Mouse (Mus musculus) embryonic facial prominence, embryonic 12.5 days (tissue): ENCODE measurements around the gene Fam53b. TPM values are rescaled to one million over a fixed set of nuclear protein-coding genes. Genes with fewer than 3 reads are reported as not detected.

ENCODE experiments used
- ATAC-seq: fragments of 200-750 bp; cut with Nextera tagmentation; 2 replicates; pipeline ENCODE4 v1.8.0; 2017; ENCODE audit not compliant: insufficient number of reproducible peaks, insufficient read depth, low FRiP score, low TSS enrichment
- H3K27ac ChIP-seq: fragments of 300-500 bp; sonication (generic); 2 replicates; pipeline ENCODE4 v1.5.1; 2016; ENCODE audit warnings: mild to moderate bottlenecking
- H3K27me3 ChIP-seq: fragments of 300-500 bp; sonication (generic); 2 replicates; pipeline ENCODE4 v1.6.1; 2016; ENCODE audit warnings: mild to moderate bottlenecking, moderate library complexity
- H3K36me3 ChIP-seq: fragments of 300-500 bp; sonication (generic); 2 replicates; pipeline ENCODE4 v1.6.1; 2016; ENCODE audit warnings: mild to moderate bottlenecking
- H3K4me1 ChIP-seq: fragments of 300-500 bp; sonication (generic); 2 replicates; pipeline ENCODE4 v1.6.1; 2016
- H3K4me2 ChIP-seq: fragments of 300-500 bp; sonication (generic); replicated peaks from 2 replicates; pipeline ENCODE4 v1.6.1; 2016; ENCODE audit warnings: mild to moderate bottlenecking, moderate library complexity
- H3K4me3 ChIP-seq: fragments of 300-500 bp; sonication (generic); 2 replicates; pipeline ENCODE4 v1.5.1; 2016; ENCODE audit warnings: mild to moderate bottlenecking
- H3K9ac ChIP-seq: fragments of 300-500 bp; sonication (generic); 2 replicates; pipeline ENCODE4 v1.6.1; 2016; ENCODE audit warnings: mild to moderate bottlenecking, moderate library complexity
- H3K9me3 ChIP-seq: fragments of 300-500 bp; sonication (generic); 2 replicates; pipeline ENCODE4 v1.6.1; 2016; ENCODE audit warnings: mild to moderate bottlenecking, moderate library complexity
- WGBS: fragments of 180-500 bp; shearing (Covaris S2); methylation state at CpG from one replicate; pipeline ENCODE4 v1.1.7; 2016; 5-methylcytosine and 5-hydroxymethylcytosine counted together
- polyA plus RNA-seq: library from polyadenylated mRNA; unstranded; fragments of >200 nt; fragmentation: Nextera tagmentation; extraction: Ambion mirVana; gene quantifications from 2 replicates; pipeline ENCODE4 v1.2.1, GENCODE M21; 2016

Fam53b gene
- polyA plus RNA-seq, 1 experiment from 2014 or later = 23.6 TPM

- Histone ChIP-seq H3K4me1 (peaks cover 28% of the 10 kb centered on the region), H3K9ac (no peak overlapping the region), H3K4me3 (no peak overlapping the region), H3K27me3 (no peaks in the 10 kb centered on the region), H3K36me3 (no peaks in the 10 kb centered on the region), H3K9me3 (no peaks in the 10 kb centered on the region), H3K27ac (no peak overlapping the region), H3K4me2 (no peak overlapping the region)
- ATAC-seq = no peak
- 79% methylated on average over 5 of the region's 5 CpGs for WGBS
Measured at GRCm38 (mm10) chr7:132784101-132784500, 29.6 kb downstream of the Fam53b start.

GRCm38 (mm10) chr7:132781850-132782249, 31.8 kb downstream of the Fam53b start:
- H3K27me3 ChIP-seq = no peaks in the 10 kb centered on the region
- no peak overlapping the region for H3K4me2 ChIP-seq
- peaks cover 11% of the 10 kb centered on the region for H3K36me3 ChIP-seq
- no peaks in the 10 kb centered on the region for H3K9me3 ChIP-seq
- no peak overlapping the region for H3K9ac ChIP-seq
- 51% methylated on average over 6 of the region's 6 CpGs for WGBS
- H3K4me3 ChIP-seq = no peak overlapping the region
- peak overlapping the region; percentile 58 for H3K27ac ChIP-seq
- peaks cover 28% of the 10 kb centered on the region for H3K4me1 ChIP-seq
- ATAC-seq = no peak

- no peak overlapping the region for H3K4me2 ChIP-seq
- H3K27ac ChIP-seq = peak overlapping the region; percentile 58
Measured at GRCm38 (mm10) chr7:132781130-132781814, 32.4 kb downstream of the Fam53b start.

GRCm38 (mm10) chr7:132780611-132781010, 33.1 kb downstream of the Fam53b start:
- no peaks in the 10 kb centered on the region for H3K9me3 ChIP-seq
- H3K27ac ChIP-seq = peak overlapping the region; percentile 58; the same call in 1 of the 2 replicates
- H3K27me3 ChIP-seq = no peaks in the 10 kb centered on the region
- no peak overlapping the region for H3K4me2 ChIP-seq
- WGBS = 43% methylated on average over 4 of the region's 4 CpGs
- peaks cover 20% of the 10 kb centered on the region for H3K4me1 ChIP-seq
- peaks cover 18% of the 10 kb centered on the region for H3K36me3 ChIP-seq
- H3K9ac ChIP-seq = no peak overlapping the region
- ATAC-seq = no peak
- H3K4me3 ChIP-seq = no peak overlapping the region

More at GRCm38 (mm10) chr7:132781130-132781814, 32.4 kb downstream of the Fam53b start:
- WGBS = 31% methylated on average over 7 of the region's 7 CpGs
- Histone ChIP-seq H3K27me3 (no peaks in the 10 kb centered on the region), H3K4me3 (no peak overlapping the region), H3K4me1 (peaks cover 25% of the 10 kb centered on the region), H3K9ac (no peak overlapping the region), H3K36me3 (peaks cover 16% of the 10 kb centered on the region), H3K9me3 (no peaks in the 10 kb centered on the region)
- ATAC-seq = no peak

DNA sequence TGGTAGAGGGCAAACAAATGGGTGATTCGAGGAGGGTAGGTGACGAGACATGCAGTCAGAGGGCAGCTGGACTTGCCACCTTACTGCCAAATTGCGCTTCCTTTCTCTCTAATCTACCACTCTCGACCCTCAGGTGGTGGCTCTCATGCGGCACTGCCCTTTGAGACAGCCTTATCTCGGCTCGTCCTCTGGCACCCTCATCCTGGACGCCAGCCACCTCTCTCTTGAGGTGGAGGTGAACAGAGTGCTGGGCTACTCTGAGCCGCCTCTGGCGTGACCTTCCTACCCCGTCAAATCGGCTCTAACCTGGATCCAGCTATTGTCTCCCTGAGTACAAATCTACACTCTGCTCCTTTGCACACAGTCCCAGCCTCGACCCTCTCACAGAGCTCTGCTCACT, 35.1 kb downstream of the Fam53b start:
- H3K4me2 ChIP-seq = no peak overlapping the region
- peaks cover 18% of the 10 kb centered on the region for H3K36me3 ChIP-seq
- 92% methylated on average over 13 of the region's 13 CpGs for WGBS
- ATAC-seq = no peak
- no peaks in the 10 kb centered on the region for H3K9me3 ChIP-seq
- H3K27ac ChIP-seq = no peak overlapping the region
- no peaks in the 10 kb centered on the region for H3K27me3 ChIP-seq
- H3K4me3 ChIP-seq = no peak overlapping the region
- peaks cover 19% of the 10 kb centered on the region for H3K4me1 ChIP-seq
- no peak overlapping the region for H3K9ac ChIP-seq

GRCm38 (mm10) chr7:132777728-132778453, 35.8 kb downstream of the Fam53b start:
- 88% methylated on average over 1 of the region's 1 CpGs for WGBS
- Histone ChIP-seq H3K27ac (no peak overlapping the region), H3K36me3 (peaks cover 18% of the 10 kb centered on the region), H3K9ac (no peak overlapping the region), H3K4me1 (peaks cover 19% of the 10 kb centered on the region), H3K4me2 (no peak overlapping the region), H3K4me3 (no peak overlapping the region), H3K9me3 (no peaks in the 10 kb centered on the region), H3K27me3 (no peaks in the 10 kb centered on the region)
- ATAC-seq = no peak

DNA sequence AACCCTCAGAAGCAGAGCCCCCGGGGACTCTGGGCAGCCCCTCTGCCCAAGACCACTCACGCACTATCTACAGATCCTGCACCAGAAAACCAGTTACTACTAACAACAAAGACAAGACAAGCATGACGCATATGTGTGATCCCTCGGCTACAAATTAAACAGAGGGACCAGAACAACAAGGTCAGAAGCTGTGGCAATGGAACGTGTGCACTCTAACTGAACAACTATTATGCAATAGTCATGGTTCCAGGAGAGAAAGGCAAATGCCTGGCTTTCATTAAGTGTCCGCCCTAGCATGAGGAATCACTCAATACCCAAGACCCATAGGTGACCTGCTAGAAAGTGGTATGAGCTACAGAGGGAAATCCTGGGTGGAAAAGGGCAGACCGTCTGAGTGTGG, 36.6 kb downstream of the Fam53b start:
- no peaks in the 10 kb centered on the region for H3K9me3 ChIP-seq
- 73% methylated on average over 7 of the region's 7 CpGs for WGBS
- H3K27ac ChIP-seq = no peak overlapping the region
- H3K4me2 ChIP-seq = no peak overlapping the region
- ATAC-seq = no peak
- H3K36me3 ChIP-seq = peaks cover 18% of the 10 kb centered on the region
- no peaks in the 10 kb centered on the region for H3K27me3 ChIP-seq
- peaks cover 18% of the 10 kb centered on the region for H3K4me1 ChIP-seq
- no peak overlapping the region for H3K4me3 ChIP-seq
- H3K9ac ChIP-seq = no peak overlapping the region

- Histone ChIP-seq H3K4me1 (peaks cover 12% of the 10 kb centered on the region), H3K27ac (no peak overlapping the region), H3K9me3 (no peaks in the 10 kb centered on the region), H3K4me3 (no peak overlapping the region), H3K27me3 (no peaks in the 10 kb centered on the region), H3K9ac (no peak overlapping the region), H3K4me2 (no peak overlapping the region), H3K36me3 (peaks cover 18% of the 10 kb centered on the region)
- WGBS = 82% methylated on average over 7 of the region's 7 CpGs
- no peak for ATAC-seq
Measured at GRCm38 (mm10) chr7:132776338-132777111, 37.2 kb downstream of the Fam53b start.

DNA sequence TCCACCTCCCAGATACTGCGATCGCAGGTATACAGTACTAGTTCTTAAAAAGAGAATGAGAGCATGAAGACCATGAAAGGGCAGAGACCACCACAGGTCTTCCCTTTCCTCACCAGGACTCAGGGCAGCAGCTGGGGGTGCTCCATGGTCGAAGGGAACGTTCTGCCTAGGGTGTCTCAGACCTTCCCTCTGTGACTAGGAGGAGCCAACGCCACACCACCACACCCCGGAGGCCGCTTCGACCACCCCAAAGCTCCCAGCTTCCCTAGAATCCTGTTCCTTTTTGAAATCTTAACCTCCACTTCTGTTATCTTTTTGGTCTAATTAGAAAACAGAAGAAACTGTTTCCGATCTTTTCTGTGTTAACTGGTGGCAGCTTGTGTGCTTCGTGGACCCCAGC, 37.8 kb downstream of the Fam53b start:
- no peak overlapping the region for H3K9ac ChIP-seq
- no peak overlapping the region for H3K4me3 ChIP-seq
- H3K27ac ChIP-seq = no peak overlapping the region
- no peak for ATAC-seq
- no peaks in the 10 kb centered on the region for H3K27me3 ChIP-seq
- H3K4me2 ChIP-seq = no peak overlapping the region
- H3K4me1 ChIP-seq = peaks cover 6% of the 10 kb centered on the region
- no peaks in the 10 kb centered on the region for H3K9me3 ChIP-seq
- peaks cover 18% of the 10 kb centered on the region for H3K36me3 ChIP-seq
- WGBS = 94% methylated on average over 10 of the region's 10 CpGs

DNA sequence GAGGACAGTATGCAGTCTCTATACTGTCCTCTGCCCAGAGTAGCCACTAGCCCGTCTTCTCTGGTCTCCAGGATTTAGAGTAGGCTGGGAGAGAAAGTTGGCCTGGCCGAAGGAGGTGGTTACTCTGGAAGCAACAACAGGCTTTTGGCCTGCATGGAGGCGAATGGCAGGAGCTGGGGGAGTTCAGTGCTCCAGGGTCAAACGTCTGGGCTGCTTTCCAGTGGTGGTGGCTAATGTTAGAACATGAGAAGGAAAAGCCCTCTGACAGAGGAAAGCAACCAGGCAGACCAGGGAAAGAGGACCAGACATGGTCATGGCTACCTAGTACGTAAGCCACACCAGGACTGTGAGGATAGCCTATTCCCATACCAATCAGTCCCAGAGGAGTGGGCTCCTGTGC, 38.4 kb downstream of the Fam53b start:
- ATAC-seq = no peak
- Histone ChIP-seq H3K27ac (no peak overlapping the region), H3K36me3 (peaks cover 22% of the 10 kb centered on the region), H3K27me3 (no peaks in the 10 kb centered on the region), H3K4me2 (no peak overlapping the region), H3K4me1 (peaks cover under 1% of the 10 kb centered on the region; the same call in 1 of the 2 replicates), H3K9ac (no peak overlapping the region), H3K4me3 (no peak overlapping the region), H3K9me3 (no peaks in the 10 kb centered on the region)
- 82% methylated on average over 5 of the region's 5 CpGs for WGBS

DNA sequence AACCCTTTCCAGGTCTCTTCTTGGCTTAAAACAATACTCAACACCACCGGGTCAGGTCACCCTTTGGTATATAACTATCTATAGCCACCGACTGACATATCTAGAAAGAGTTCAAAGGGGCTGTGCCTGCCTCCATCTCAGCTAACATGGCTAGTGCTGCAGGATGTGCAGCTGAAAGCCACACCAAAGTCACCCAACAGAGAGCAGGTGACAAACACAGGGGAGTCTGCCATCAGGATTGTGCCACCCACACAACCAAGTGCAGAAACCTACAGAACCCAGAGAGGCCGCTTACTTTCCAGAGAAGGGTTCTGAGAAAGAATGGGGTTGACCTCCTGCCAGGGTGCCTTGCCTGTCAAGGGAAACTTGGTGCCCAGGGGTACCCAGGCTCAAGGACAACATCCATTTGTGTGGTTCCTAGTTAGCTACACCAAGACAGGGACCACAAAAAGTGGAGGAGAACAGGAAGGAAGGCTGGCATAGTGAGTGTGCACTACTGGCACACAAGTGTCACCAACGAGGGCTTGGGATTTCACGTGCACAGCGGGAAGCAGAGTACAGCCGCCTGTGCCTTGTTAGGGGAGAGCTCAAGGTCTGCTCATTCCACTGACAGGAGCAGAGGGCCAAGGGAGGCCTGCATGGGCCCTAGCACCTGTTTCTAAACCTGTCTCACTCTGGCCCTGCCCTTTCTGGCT, 40.5 kb downstream of the Fam53b start:
- no peaks in the 10 kb centered on the region for H3K27me3 ChIP-seq
- H3K4me3 ChIP-seq = no peak overlapping the region
- no peak overlapping the region for H3K9ac ChIP-seq
- no peaks in the 10 kb centered on the region for H3K9me3 ChIP-seq
- peaks cover 4% of the 10 kb centered on the region; the same call in 1 of the 2 replicates for H3K4me1 ChIP-seq
- no peak overlapping the region for H3K27ac ChIP-seq
- H3K4me2 ChIP-seq = no peak overlapping the region
- H3K36me3 ChIP-seq = peaks cover 26% of the 10 kb centered on the region
- WGBS = 90% methylated on average over 7 of the region's 7 CpGs
- ATAC-seq = no peak
